Mouse (Mus musculus): Measurements from ENCODE around the gene Pla2g2c. TPM values are rescaled to one million over a fixed set of nuclear protein-coding genes. Genes with fewer than 3 reads are reported as not detected.

The Pla2g2c gene
- 0.09 and 0.10 TPM in 2 replicates for polyA plus RNA-seq (2012; rRNA removed)

DNA sequence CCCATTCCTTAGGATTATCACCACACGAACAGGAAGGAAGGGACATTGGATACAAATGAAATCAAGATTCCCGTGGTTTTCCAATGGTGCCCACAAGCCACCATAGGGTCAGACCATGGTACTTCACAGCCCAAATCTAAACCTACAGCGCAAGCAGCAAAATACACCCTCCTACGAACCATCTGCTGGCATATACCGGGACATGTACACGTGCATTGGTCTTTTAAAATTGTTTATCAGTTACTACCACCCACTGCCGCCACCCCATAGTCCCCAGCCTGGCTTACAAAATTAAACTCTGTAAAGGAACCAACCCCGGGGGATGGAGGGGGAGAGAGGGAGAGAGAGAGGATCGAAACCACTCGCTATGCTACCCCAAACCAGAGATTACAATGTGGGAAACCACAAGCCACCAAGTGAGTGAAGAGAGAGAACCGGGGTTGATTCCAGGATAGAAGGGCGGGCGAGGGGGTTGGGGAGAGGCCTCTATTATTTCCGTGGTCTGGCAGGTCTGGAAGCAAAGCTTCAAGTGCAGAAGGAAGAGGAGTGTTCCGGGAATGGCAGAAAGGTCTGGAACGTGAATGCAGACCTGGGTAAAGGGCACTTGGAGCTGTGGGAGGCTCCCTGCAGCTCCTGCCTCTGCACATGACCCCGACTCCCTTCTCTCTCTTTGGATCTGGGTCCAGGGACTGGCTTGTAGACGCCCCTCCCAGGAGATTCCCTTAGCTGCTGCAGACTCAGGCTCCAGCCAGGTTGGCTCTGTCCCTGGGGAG is at the start of gene Pla2g2c:
TSS of gene Pla2g2c (plus strand) at position 439 of the 773 bp plus-strand sequence.

DNA sequence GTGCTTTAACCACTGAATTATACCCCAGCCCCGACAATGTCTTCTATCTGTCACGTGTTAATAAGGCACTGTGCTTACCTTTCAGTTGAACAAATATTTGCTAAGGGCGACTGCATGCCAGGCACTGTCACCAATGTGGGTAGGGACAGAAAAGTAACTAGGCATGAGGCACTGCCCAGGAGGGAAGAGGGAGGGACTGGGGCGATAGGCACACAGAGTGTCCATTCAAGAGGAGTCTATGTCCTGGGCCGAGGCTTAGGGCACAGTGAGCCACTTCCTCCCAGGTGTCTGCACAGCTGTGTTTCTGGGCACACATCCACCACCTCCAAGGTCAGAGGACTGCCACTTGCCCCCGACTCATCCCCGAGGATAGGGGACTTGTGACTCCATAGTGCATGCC is 12.4 kb downstream of the Pla2g2c start, which contains the start of gene Ubxn10:
TSS of gene Ubxn10 (minus strand) at position 137 of the 400 bp plus-strand sequence.

DNA sequence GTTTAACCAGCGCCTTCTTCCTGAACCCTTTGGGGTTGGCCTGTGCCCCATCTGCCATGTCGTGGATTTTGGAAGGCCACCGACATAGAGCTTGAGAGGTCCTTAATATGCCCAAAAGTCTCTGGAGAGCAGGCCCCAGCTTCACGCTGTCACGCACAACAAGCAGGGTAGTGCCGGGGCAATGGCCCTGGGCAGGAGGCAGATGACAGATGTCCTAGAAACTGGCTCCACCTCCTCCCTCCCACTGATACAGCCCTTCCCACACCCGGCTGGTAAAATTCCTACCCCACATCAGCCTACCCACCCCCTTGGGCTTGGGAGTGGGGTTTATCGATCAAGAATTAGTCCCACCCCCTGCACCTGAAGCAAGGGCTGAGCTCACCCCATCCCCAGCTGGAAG is 32.8 kb downstream of the Pla2g2c start, which contains the start of gene Pla2g2f:
TSS of gene Pla2g2f (minus strand) at position 211 of the 400 bp plus-strand sequence.

DNA sequence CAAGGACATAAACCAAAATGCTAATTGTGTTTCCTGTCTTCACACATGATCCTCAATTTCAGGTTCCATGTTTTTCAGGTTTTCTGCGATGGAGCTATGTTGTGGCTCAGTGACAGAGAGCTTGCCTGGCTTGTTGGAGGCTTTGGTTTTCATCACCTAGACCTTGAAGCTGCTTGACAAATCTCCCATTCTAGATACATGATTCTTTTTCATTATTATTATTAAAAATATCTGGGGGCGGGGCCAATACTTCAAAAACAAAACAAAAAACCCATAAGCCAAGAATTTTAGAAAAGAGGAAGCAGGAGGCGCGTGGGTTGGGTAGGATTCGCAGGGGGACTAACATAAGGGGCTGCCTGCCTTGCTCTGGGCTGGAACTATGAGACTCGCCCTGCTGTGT is 50.8 kb downstream of the Pla2g2c start, which contains the start of gene Pla2g2d:
TSS of gene Pla2g2d (plus strand) at position 301 of the 400 bp plus-strand sequence.

Other genes with a start within 250 kb of the Pla2g2c start
- gene Vwa5b1, start 88.9 kb upstream of the Pla2g2c start, polyA plus RNA-seq (2012; rRNA removed) = 0.02 and 0.03 TPM in 2 replicates
- gene Ubxn10, start 12.4 kb downstream of the Pla2g2c start, polyA plus RNA-seq (2012; rRNA removed) = 0.74 and 1.0 TPM in 2 replicates
- gene Pla2g2f, start 32.8 kb downstream of the Pla2g2c start, polyA plus RNA-seq (2012; rRNA removed) = 3.7 and 4.8 TPM in 2 replicates
- 0.33 and 0.44 TPM in 2 replicates for gene Pla2g2d, start 50.9 kb downstream of the Pla2g2c start, polyA plus RNA-seq (2012; rRNA removed)
- 2.3 and 2.5 TPM in 2 replicates for gene Pla2g5, start 138.7 kb downstream of the Pla2g2c start, polyA plus RNA-seq (2012; rRNA removed)
- gene Gm13030, start 149.2 kb downstream of the Pla2g2c start, polyA plus RNA-seq (2012; rRNA removed) = not detected in 2 replicates
- gene Pla2g2e, start 153.2 kb downstream of the Pla2g2c start, polyA plus RNA-seq (2012; rRNA removed) = 0.39 and 0.97 TPM in 2 replicates
- gene Otud3, start 189.2 kb downstream of the Pla2g2c start, polyA plus RNA-seq (2012; rRNA removed) = 2.3 and 3.0 TPM in 2 replicates
- gene Rnf186, start 242.3 kb downstream of the Pla2g2c start, polyA plus RNA-seq (2012; rRNA removed) = 33.0 and 47.0 TPM in 2 replicates
- gene Tmco4, start 248.1 kb downstream of the Pla2g2c start, polyA plus RNA-seq (2012; rRNA removed) = 7.8 and 8.4 TPM in 2 replicates